Mouse (Mus musculus) olfactory bulb, adult 2 months (tissue): Measurements from ENCODE around the gene Rnf11.

Experiments
- CTCF ChIP-seq: fragments of 200-500 bp; IDR thresholded peaks from 2 replicates; pipeline ENCODE4 v1.5.1; 2012; ENCODE audit warnings: low read depth, mild to moderate bottlenecking, low read length, moderate library complexity; ENCODE audit not compliant: insufficient read depth
- POLR2A ChIP-seq: fragments of 200-500 bp; IDR thresholded peaks from 2 replicates; pipeline ENCODE4 v1.6.1; 2012; ENCODE audit warnings: mild to moderate bottlenecking, low read depth, low read length, moderate library complexity; ENCODE audit not compliant: insufficient read depth

DNA sequence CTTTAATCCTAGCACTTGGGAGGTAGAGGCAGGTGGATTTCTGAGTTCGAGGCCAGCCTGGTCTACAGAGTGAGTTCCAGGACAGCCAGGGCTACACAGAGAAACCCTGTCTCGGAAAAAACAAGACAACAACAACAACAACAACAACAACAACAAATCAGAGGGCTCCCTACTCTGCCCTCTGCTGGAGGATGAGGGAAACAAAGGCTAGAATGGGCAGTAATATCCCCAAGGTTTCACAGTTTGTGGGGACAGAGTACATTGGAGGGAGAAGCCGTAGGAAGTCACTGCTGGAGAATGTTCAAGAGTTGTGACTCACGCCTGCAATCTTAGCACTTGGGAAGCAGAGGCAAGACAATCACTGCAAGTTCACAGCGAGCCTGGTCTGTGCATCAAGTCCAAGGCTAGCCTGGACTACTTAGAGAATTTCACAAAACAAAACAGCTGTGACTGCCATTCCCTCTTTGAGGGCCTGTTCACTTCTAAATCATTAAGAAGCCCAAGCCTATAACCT is 83.3 kb downstream of the Rnf11 start:
- no peak for TF ChIP-seq CTCF
- no peak for TF ChIP-seq POLR2A
